Mouse (Mus musculus) CH12.LX (cell line): ENCODE data around the gene Lama1. TPM values are rescaled to one million over a fixed set of nuclear protein-coding genes. Genes with fewer than 3 reads are reported as not detected.

Source experiments
- DNase-seq: peaks from one replicate; pipeline ENCODE4 v3.0.0-alpha.2; 2013; ENCODE audit errors: extremely low read depth
- H3K27ac ChIP-seq: 2 replicates; pipeline ENCODE4 v1.5.1; 2012; ENCODE audit warnings: low read depth, mild to moderate bottlenecking, control low read depth, moderate library complexity; ENCODE audit not compliant: insufficient read depth
- H3K27me3 ChIP-seq: replicated peaks from 2 replicates; pipeline ENCODE3; 2012; ENCODE audit warnings: inconsistent platforms
- H3K36me3 ChIP-seq, 2 experiments: replicated peaks in 1 of 2; 2 replicates each; pipeline versions ENCODE3 to v1.6.1; 2012; ENCODE audit warnings: inconsistent platforms in 1 of 2, low read length in 1 of 2, mild to moderate bottlenecking in 1 of 2, mixed read lengths in 1 of 2, moderate library complexity in 1 of 2; ENCODE audit not compliant: control insufficient read depth in 1 of 2, insufficient read depth in 1 of 2
- H3K4me1 ChIP-seq, 2 experiments: 2 replicates each; pipeline ENCODE4 v1.6.1; 2012; ENCODE audit warnings: inconsistent platforms in 1 of 2, moderate library complexity in 1 of 2; ENCODE audit not compliant: insufficient read depth in 2 of 2, control insufficient read depth in 1 of 2
- H3K4me2 ChIP-seq: 2 replicates; pipeline ENCODE4 v1.6.1; 2012; ENCODE audit warnings: low read depth, mild to moderate bottlenecking, control low read depth; ENCODE audit not compliant: poor library complexity, insufficient read depth, severe bottlenecking
- H3K4me3 ChIP-seq, 3 experiments: fragments of 150-350 bp in 1 of 3; sonication (generic) in 1 of 3; replicated peaks in 1 of 3; 2 replicates each; pipeline versions ENCODE3 to v1.5.1; 2011 to 2012; ENCODE audit warnings: low read depth in 2 of 3, low read length in 2 of 3, mild to moderate bottlenecking in 2 of 3, moderate library complexity in 2 of 3, control low read depth in 1 of 3, improper control_type of control experiment in 1 of 3, inconsistent platforms in 1 of 3, mixed read lengths in 1 of 3; ENCODE audit not compliant: poor library complexity in 1 of 3
- H3K79me2 ChIP-seq: replicated peaks from 2 replicates; pipeline ENCODE4 v1.6.1; 2012; ENCODE audit warnings: mild to moderate bottlenecking, moderate library complexity; ENCODE audit not compliant: control insufficient read depth, poor library complexity, insufficient read depth, severe bottlenecking; ENCODE audit errors: extremely low read depth
- H3K9ac ChIP-seq: 2 replicates; pipeline ENCODE4 v1.6.1; 2012; ENCODE audit warnings: low read depth, mild to moderate bottlenecking, control low read depth, moderate library complexity; ENCODE audit not compliant: insufficient read depth
- H3K9me3 ChIP-seq: replicated peaks from 2 replicates; pipeline ENCODE3; 2012; ENCODE audit warnings: low read length, inconsistent platforms, mixed read lengths
- BHLHE40 ChIP-seq: IDR thresholded peaks from 2 replicates; pipeline ENCODE4 v1.6.1; 2011; ENCODE audit warnings: mild to moderate bottlenecking, low read depth, low read length, improper control_type of control experiment
- CHD1 ChIP-seq: IDR thresholded peaks from 2 replicates; pipeline ENCODE4 v1.6.1; 2012; ENCODE audit warnings: low read depth, low read length, improper control_type of control experiment, inconsistent platforms
- E2F4 ChIP-seq: IDR thresholded peaks from 2 replicates; pipeline ENCODE4 v1.6.1; 2011; ENCODE audit warnings: low read depth, low read length, improper control_type of control experiment; ENCODE audit not compliant: insufficient replicate concordance
- ELF1 ChIP-seq: IDR thresholded peaks from 2 replicates; pipeline ENCODE4 v1.6.1; 2014; ENCODE audit warnings: low read depth, mild to moderate bottlenecking, inconsistent platforms, low read length, improper control_type of control experiment
- HCFC1 ChIP-seq: IDR thresholded peaks from 2 replicates; pipeline ENCODE4 v1.6.1; 2012; ENCODE audit warnings: low read depth, mild to moderate bottlenecking, inconsistent platforms, low read length, improper control_type of control experiment
- MAFK ChIP-seq: IDR thresholded peaks from 2 replicates; pipeline ENCODE4 v1.6.1; 2011; ENCODE audit warnings: low read length, improper control_type of control experiment; ENCODE audit not compliant: insufficient replicate concordance
- MAZ ChIP-seq: IDR thresholded peaks from 2 replicates; pipeline ENCODE4 v1.6.1; 2012; ENCODE audit warnings: low read depth, mild to moderate bottlenecking, inconsistent platforms, low read length, improper control_type of control experiment, moderate library complexity
- MYC ChIP-seq: IDR thresholded peaks from 2 replicates; pipeline ENCODE4 v1.6.1; 2011; ENCODE audit warnings: low read depth, mild to moderate bottlenecking, improper control_type of control experiment, low read length
- NRF1 ChIP-seq: IDR thresholded peaks from 2 replicates; pipeline ENCODE4 v1.6.1; 2014; ENCODE audit warnings: low read depth, mild to moderate bottlenecking, inconsistent platforms, low read length, improper control_type of control experiment, moderate library complexity
- PAX5 ChIP-seq: IDR thresholded peaks from 2 replicates; pipeline ENCODE4 v1.6.1; 2012; ENCODE audit warnings: low read length, inconsistent platforms, mixed read lengths
- POLR2AphosphoS2 ChIP-seq: IDR thresholded peaks from 2 replicates; pipeline ENCODE4 v1.6.1; 2011; ENCODE audit warnings: low read depth, low read length, improper control_type of control experiment
- RAD21 ChIP-seq: IDR thresholded peaks from 2 replicates; pipeline ENCODE4 v1.6.1; 2011; ENCODE audit warnings: low read depth, mild to moderate bottlenecking, low read length, improper control_type of control experiment, moderate library complexity
- RCOR1 ChIP-seq: conservative IDR thresholded peaks from 2 replicates; pipeline ENCODE4 v1.6.1; 2012; ENCODE audit warnings: low read depth, mild to moderate bottlenecking, inconsistent platforms, low read length, improper control_type of control experiment
- SIN3A ChIP-seq: IDR thresholded peaks from 2 replicates; pipeline ENCODE4 v1.6.1; 2012; ENCODE audit warnings: low read length, improper control_type of control experiment, inconsistent platforms
- TBP ChIP-seq: conservative IDR thresholded peaks from 2 replicates; pipeline ENCODE4 v1.6.1; 2011; ENCODE audit warnings: low read depth, low read length, improper control_type of control experiment
- UBTF ChIP-seq: IDR thresholded peaks from 2 replicates; pipeline ENCODE4 v1.6.1; 2012; ENCODE audit warnings: low read depth, mild to moderate bottlenecking, inconsistent platforms, low read length, improper control_type of control experiment, moderate library complexity
- USF1 ChIP-seq: IDR thresholded peaks from 2 replicates; pipeline ENCODE4 v1.6.1; 2014; ENCODE audit warnings: low read depth, mild to moderate bottlenecking, inconsistent platforms, low read length, improper control_type of control experiment
- ZKSCAN1 ChIP-seq: IDR thresholded peaks from 2 replicates; pipeline ENCODE4 v1.6.1; 2012; ENCODE audit warnings: low read depth, inconsistent platforms, low read length, improper control_type of control experiment, borderline replicate concordance
- ZNF384 ChIP-seq: IDR thresholded peaks from 2 replicates; pipeline ENCODE4 v1.6.1; 2012; ENCODE audit warnings: low read depth, low read length, improper control_type of control experiment, inconsistent platforms
- dilution Hi-C: fragments of 300-500 bp; cut with MboI; formaldehyde crosslinking; loops from 2 replicates; pipeline ENCODE4 v1.14.3; 2020; ENCODE audit warnings: low sequenced_read_pairs; ENCODE audit not compliant: extremely low pct_unique_long_range_greater_than_20kb, extremely low pct_ligation_motif_present
- in situ Hi-C: fragments of 300-500 bp; cut with MboI; formaldehyde crosslinking; loops from 3 replicates; pipeline ENCODE4 v1.14.3; 2019; ENCODE audit warnings: low sequenced_read_pairs, low pct_ligation_motif_present, low pct_unique_long_range_greater_than_20kb, mixed read lengths
- polyA plus RNA-seq: library from polyadenylated mRNA; unstranded; fragments of >175 nt; gene quantifications from 2 replicates; pipeline ENCODE4 v1.2.1, GENCODE M21; 2012; ENCODE audit warnings: low read depth; ENCODE audit not compliant: insufficient read length
- total RNA-seq, 2 experiments: library from RNA; depleted of rRNA; stranded (reverse); fragments of 300-350 nt in 1 of 2; fragments of >200 nt in 1 of 2; gene quantifications; 2 replicates each; pipeline ENCODE4 v1.2.3; 2012 to 2014

Lama1 gene
- total and polyA plus RNA-seq, 3 experiments: not detected

DNA sequence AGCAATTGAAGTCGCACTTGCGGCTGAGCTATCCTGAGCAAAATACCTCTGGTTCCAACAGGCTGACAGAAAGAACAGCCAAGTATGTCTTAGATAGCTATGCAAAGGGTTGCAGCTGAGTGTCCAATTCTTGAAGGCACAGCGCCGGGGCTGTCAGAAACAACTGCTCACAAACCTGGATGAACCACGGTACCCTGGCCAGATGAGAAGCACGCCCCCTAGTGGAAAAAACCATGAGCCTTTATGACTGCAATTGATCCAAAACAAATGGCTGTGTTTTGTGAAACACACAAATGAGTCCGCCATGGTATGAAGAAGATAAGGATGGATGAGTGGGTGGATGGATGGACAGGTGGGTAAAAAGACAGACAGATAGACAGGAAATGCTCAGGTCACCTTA lies 15.9 kb downstream of the Lama1 start:
- DNase-seq: no peak
- no peaks in the 10 kb centered on the region for H3K36me3 ChIP-seq
- H3K27ac ChIP-seq: no peak overlapping the region
- no peaks in the 10 kb centered on the region for H3K79me2 ChIP-seq
- H3K4me2 ChIP-seq: no peak overlapping the region
- TF ChIP-seq RCOR1 (no peak), USF1 (no peak), ZNF384 (no peak), MYC (no peak), UBTF (no peak), BHLHE40 (no peak), NRF1 (no peak), SIN3A (no peak), E2F4 (no peak), RAD21 (no peak), ZKSCAN1 (no peak), HCFC1 (no peak), ELF1 (no peak), POLR2AphosphoS2 (no peak), CHD1 (no peak), TBP (no peak), PAX5 (no peak)
- H3K9ac ChIP-seq: no peak overlapping the region
- dilution Hi-C loops (no loop called here), in situ Hi-C loops (no loop called here)
- H3K9me3 ChIP-seq: peaks cover 79% of the 10 kb centered on the region
- H3K4me3 ChIP-seq: no peak overlapping the region
- no peaks in the 10 kb centered on the region for H3K4me1 ChIP-seq
- no peaks in the 10 kb centered on the region for H3K27me3 ChIP-seq

DNA sequence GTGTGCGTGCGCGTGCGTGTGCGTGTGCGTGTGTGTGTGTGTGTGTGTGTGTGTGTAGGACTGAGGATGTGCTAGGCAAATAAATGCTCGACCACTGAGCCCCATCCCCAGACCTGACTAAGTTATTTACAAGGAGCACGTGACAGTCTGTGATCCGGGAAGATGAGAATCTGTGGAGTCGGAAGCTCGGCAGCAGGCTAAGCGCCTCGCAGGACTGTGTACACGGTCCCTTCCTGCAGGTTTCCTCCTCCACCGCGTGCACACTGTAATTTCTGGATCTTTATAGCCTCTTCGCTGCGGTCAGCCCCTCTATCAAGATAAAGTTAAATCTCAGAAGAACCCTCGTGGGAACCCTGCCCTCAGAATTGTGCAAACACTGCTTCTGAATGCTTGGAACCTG lies 18.4 kb downstream of the Lama1 start:
- no peak overlapping the region for H3K9ac ChIP-seq
- in situ Hi-C loops (no loop called here), dilution Hi-C loops (no loop called here)
- H3K79me2 ChIP-seq: no peaks in the 10 kb centered on the region
- no peaks in the 10 kb centered on the region for H3K4me1 ChIP-seq
- peaks cover 79% of the 10 kb centered on the region for H3K9me3 ChIP-seq
- H3K4me3 ChIP-seq: no peak overlapping the region
- H3K27me3 ChIP-seq: no peaks in the 10 kb centered on the region
- no peaks in the 10 kb centered on the region for H3K36me3 ChIP-seq
- no peak for DNase-seq
- no peak for TF ChIP-seq MAFK
- no peak for TF ChIP-seq MAZ
- H3K4me2 ChIP-seq: no peak overlapping the region
- H3K27ac ChIP-seq: no peak overlapping the region
